Mouse (Mus musculus) splenic B cell, adult 2 months (primary cell): ENCODE measurements around the gene 4930432M17Rik.
A peak's percentile ranks its signal among the peaks of the same experiment; 100 is the strongest.

ENCODE experiments used
- DNase-seq: peaks from one replicate; pipeline ENCODE4 v3.0.0-alpha.2; 2011; ENCODE audit warnings: low read depth, low spot score
- H3K27me3 ChIP-seq: 2 replicates; pipeline ENCODE4 v1.6.1; 2012; ENCODE audit warnings: mild to moderate bottlenecking, low read length, moderate library complexity, mixed read lengths; ENCODE audit not compliant: control insufficient read depth, poor library complexity, insufficient read depth, severe bottlenecking
- H3K36me3 ChIP-seq: 2 replicates; pipeline ENCODE4 v1.6.1; 2012; ENCODE audit warnings: mild to moderate bottlenecking, low read length, moderate library complexity, mixed read lengths; ENCODE audit not compliant: control insufficient read depth, poor library complexity, insufficient read depth, severe bottlenecking

The 4930432M17Rik gene

GRCm38 (mm10) chr3:121710894-121711531 lies 40.5 kb downstream of the 4930432M17Rik start:
- DNase-seq: no peak
- Histone ChIP-seq H3K36me3 (no peaks in the 10 kb centered on the region), H3K27me3 (no peaks in the 10 kb centered on the region; the same call in 1 of the 2 replicates)

GRCm38 (mm10) chr3:121712222-121712621 lies 41.7 kb downstream of the 4930432M17Rik start:
- no peak for DNase-seq
- H3K27me3 ChIP-seq: no peaks in the 10 kb centered on the region; the same call in 1 of the 2 replicates
- no peaks in the 10 kb centered on the region for H3K36me3 ChIP-seq

- no peak for DNase-seq
- H3K36me3 ChIP-seq: no peaks in the 10 kb centered on the region
- H3K27me3 ChIP-seq: no peaks in the 10 kb centered on the region; the same call in 1 of the 2 replicates
Measured at GRCm38 (mm10) chr3:121713151-121713701, 42.7 kb downstream of the 4930432M17Rik start.

GRCm38 (mm10) chr3:121713816-121714215 lies 43.3 kb downstream of the 4930432M17Rik start:
- no peak for DNase-seq
- Histone ChIP-seq H3K36me3 (no peaks in the 10 kb centered on the region), H3K27me3 (no peaks in the 10 kb centered on the region; the same call in 1 of the 2 replicates)

GRCm38 (mm10) chr3:121714461-121714860 lies 43.9 kb downstream of the 4930432M17Rik start:
- Histone ChIP-seq H3K36me3 (no peaks in the 10 kb centered on the region), H3K27me3 (no peaks in the 10 kb centered on the region)
- DNase-seq: no peak

- no peak for DNase-seq
- Histone ChIP-seq H3K36me3 (no peaks in the 10 kb centered on the region), H3K27me3 (no peaks in the 10 kb centered on the region)
Measured at GRCm38 (mm10) chr3:121715336-121715735, 44.8 kb downstream of the 4930432M17Rik start.

- no peak for DNase-seq
- H3K36me3 ChIP-seq: no peaks in the 10 kb centered on the region
- no peaks in the 10 kb centered on the region for H3K27me3 ChIP-seq
Measured at GRCm38 (mm10) chr3:121715741-121716459, 45.3 kb downstream of the 4930432M17Rik start.

GRCm38 (mm10) chr3:121716480-121716879 lies 45.9 kb downstream of the 4930432M17Rik start:
- H3K36me3 ChIP-seq: no peaks in the 10 kb centered on the region
- no peaks in the 10 kb centered on the region for H3K27me3 ChIP-seq
- no peak for DNase-seq

- DNase-seq: no peak
- no peaks in the 10 kb centered on the region for H3K27me3 ChIP-seq
- no peaks in the 10 kb centered on the region for H3K36me3 ChIP-seq
Measured at GRCm38 (mm10) chr3:121718679-121719078, 48.1 kb downstream of the 4930432M17Rik start.

- H3K27me3 ChIP-seq: no peaks in the 10 kb centered on the region; the same call in 1 of the 2 replicates
- no peaks in the 10 kb centered on the region for H3K36me3 ChIP-seq
- no peak for DNase-seq
Measured at GRCm38 (mm10) chr3:121719701-121720100, 49.1 kb downstream of the 4930432M17Rik start.

- no peak for DNase-seq
- no peaks in the 10 kb centered on the region for H3K36me3 ChIP-seq
- no peaks in the 10 kb centered on the region; the same call in 1 of the 2 replicates for H3K27me3 ChIP-seq
Measured at GRCm38 (mm10) chr3:121720801-121721690, 50.5 kb downstream of the 4930432M17Rik start.

GRCm38 (mm10) chr3:121721691-121722070 lies 51.1 kb downstream of the 4930432M17Rik start:
- Histone ChIP-seq H3K36me3 (no peaks in the 10 kb centered on the region), H3K27me3 (no peaks in the 10 kb centered on the region; the same call in 1 of the 2 replicates)
- peak; percentile 6 for DNase-seq

GRCm38 (mm10) chr3:121722971-121723844 lies 52.6 kb downstream of the 4930432M17Rik start, which contains the start of gene F3:
TSS of gene F3 (plus strand) at chr3:121723537.
- H3K36me3 ChIP-seq: no peaks in the 10 kb centered on the region
- DNase-seq: peak; percentile 57
- H3K27me3 ChIP-seq: no peaks in the 10 kb centered on the region; the same call in 1 of the 2 replicates
